Mouse (Mus musculus) brain, embryonic 14.5 days (tissue): ENCODE measurements around the gene Dach1.

Source experiments
- CTCF ChIP-seq: fragments of 200-500 bp; IDR thresholded peaks from 2 replicates; pipeline ENCODE4 v1.5.1; 2012; ENCODE audit warnings: inconsistent platforms, mild to moderate bottlenecking, moderate library complexity, borderline replicate concordance; ENCODE audit not compliant: insufficient read depth, insufficient read length; ENCODE audit errors: extremely low read depth
- POLR2A ChIP-seq: fragments of 200-500 bp; IDR thresholded peaks from 2 replicates; pipeline ENCODE4 v1.6.1; 2012; ENCODE audit warnings: mild to moderate bottlenecking, inconsistent platforms, borderline replicate concordance; ENCODE audit not compliant: poor library complexity, insufficient read depth, insufficient read length, severe bottlenecking; ENCODE audit errors: extremely low read depth

DNA sequence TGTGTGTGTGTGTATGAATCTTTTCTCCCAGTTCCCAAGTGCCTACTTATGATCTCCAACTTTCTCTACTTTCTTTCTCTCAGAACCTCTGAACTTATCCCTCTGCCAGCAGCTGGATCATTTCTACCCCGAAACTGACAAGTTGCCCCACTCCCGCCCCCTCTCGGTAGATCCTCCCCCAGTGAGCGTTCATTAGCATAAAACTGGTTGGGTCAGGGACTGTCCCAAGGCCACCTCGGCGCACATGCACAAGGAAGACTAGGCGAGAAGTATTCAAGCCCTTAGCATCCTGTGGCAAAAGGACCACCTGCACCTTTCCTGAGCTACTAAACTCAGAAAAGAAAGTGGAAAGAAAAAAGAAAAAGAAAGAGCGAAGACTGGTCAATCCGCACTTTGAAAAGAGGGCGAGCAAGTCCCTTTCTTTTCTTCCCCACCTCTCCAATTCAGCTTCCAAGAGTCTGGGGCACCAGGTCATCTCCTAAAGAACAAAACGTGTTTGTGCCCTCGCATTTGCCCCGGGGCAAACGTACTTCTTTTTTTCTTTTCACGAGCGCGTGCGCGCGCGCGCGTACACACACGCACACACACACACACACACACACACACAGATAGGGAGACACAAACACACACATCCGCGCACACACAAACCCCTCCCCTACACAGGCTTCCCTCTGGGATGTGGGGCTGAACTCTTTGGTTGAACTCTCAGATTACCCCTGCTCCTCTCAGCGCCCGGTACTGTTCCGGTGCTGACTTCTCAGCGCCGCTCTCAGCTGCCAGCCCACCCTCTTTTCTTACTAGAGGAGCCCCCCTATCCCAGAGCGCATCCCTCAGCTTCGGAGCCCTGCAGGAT, 2.2 kb downstream of the Dach1 start:
- TF ChIP-seq POLR2A (no peak), CTCF (peak; percentile 11; the same call in 1 of the 2 replicates)
